Mouse (Mus musculus) neural tube, embryonic 12.5 days (tissue): ENCODE results near the gene Afap1. TPM values are rescaled to one million over a fixed set of nuclear protein-coding genes. Genes with fewer than 3 reads are reported as not detected.

Source experiments
- ATAC-seq: fragments of 200-750 bp; cut with Nextera tagmentation; 2 replicates; pipeline ENCODE4 v1.8.0; 2017; ENCODE audit warnings: low read depth, mild to moderate bottlenecking, moderate TSS enrichment, moderate library complexity; ENCODE audit not compliant: low FRiP score
- H3K27ac ChIP-seq: fragments of 300-500 bp; sonication (generic); 2 replicates; pipeline ENCODE4 v1.5.1; 2016
- H3K27me3 ChIP-seq: fragments of 300-500 bp; sonication (generic); replicated peaks from 2 replicates; pipeline ENCODE4 v1.6.1; 2016; ENCODE audit warnings: mild to moderate bottlenecking
- H3K36me3 ChIP-seq: fragments of 300-500 bp; sonication (generic); 2 replicates; pipeline ENCODE4 v1.6.1; 2016; ENCODE audit warnings: mild to moderate bottlenecking
- H3K4me1 ChIP-seq: fragments of 300-500 bp; sonication (generic); 2 replicates; pipeline ENCODE4 v1.6.1; 2016
- H3K4me2 ChIP-seq: fragments of 300-500 bp; sonication (generic); replicated peaks from 2 replicates; pipeline ENCODE4 v1.6.1; 2016; ENCODE audit warnings: mild to moderate bottlenecking
- H3K4me3 ChIP-seq: fragments of 300-500 bp; sonication (generic); 2 replicates; pipeline ENCODE4 v1.5.1; 2016
- H3K9ac ChIP-seq: fragments of 300-500 bp; sonication (generic); 2 replicates; pipeline ENCODE4 v1.6.1; 2016; ENCODE audit warnings: mild to moderate bottlenecking
- H3K9me3 ChIP-seq: fragments of 300-500 bp; sonication (generic); 2 replicates; pipeline ENCODE4 v1.6.1; 2016; ENCODE audit warnings: mild to moderate bottlenecking
- WGBS: fragments of 180-500 bp; shearing (Covaris S2); methylation state at CpG from one replicate; pipeline ENCODE4 v1.1.7; 2016; 5-methylcytosine and 5-hydroxymethylcytosine counted together
- polyA plus RNA-seq: library from polyadenylated mRNA; unstranded; fragments of >200 nt; fragmentation: Nextera tagmentation; extraction: Ambion mirVana; gene quantifications from 2 replicates; pipeline ENCODE4 v1.2.1, GENCODE M21; 2016

Gene Afap1
- polyA plus RNA-seq, 1 experiment from 2014 or later, result 91.9 TPM

- no peaks in the 10 kb centered on the region for H3K9me3 ChIP-seq
- H3K27ac ChIP-seq, result no peak overlapping the region
- H3K9ac ChIP-seq, result no peak overlapping the region
- H3K4me1 ChIP-seq, result no peaks in the 10 kb centered on the region
- no peak overlapping the region for H3K4me3 ChIP-seq
- WGBS, result 43% methylated on average over 8 of the region's 8 CpGs
- no peak for ATAC-seq
- H3K4me2 ChIP-seq, result no peak overlapping the region
- no peaks in the 10 kb centered on the region for H3K36me3 ChIP-seq
- H3K27me3 ChIP-seq, result no peaks in the 10 kb centered on the region
These were observed 140.7 kb downstream of the Afap1 start for GRCm38 (mm10) chr5:36033531-36034426.

DNA sequence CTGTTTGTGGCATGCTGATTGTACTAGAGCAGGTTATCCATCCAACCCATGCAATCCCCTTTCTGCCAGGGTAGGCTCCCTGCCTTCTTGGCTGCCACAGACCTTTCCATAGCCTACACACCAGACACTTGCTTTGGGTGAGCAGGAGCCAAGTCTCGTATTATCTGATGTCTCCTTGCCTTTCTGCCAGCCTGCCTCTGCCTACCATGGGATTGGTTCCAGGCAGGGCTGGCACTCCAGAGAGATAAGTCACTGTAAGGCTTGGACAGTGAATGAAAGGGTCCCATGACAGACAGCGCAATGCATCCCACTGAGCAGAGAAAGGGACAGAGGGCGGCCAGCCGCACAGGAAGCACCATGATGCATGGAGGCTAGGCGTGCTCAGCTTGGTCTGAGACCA lies 146.5 kb downstream of the Afap1 start:
- Histone ChIP-seq H3K9me3 (no peaks in the 10 kb centered on the region), H3K4me3 (no peak overlapping the region), H3K27ac (no peak overlapping the region), H3K4me1 (peaks cover 13% of the 10 kb centered on the region), H3K27me3 (no peaks in the 10 kb centered on the region), H3K36me3 (no peaks in the 10 kb centered on the region), H3K9ac (no peak overlapping the region), H3K4me2 (no peak overlapping the region)
- ATAC-seq, result no peak
- WGBS, result 90% methylated on average over 5 of the region's 5 CpGs

DNA sequence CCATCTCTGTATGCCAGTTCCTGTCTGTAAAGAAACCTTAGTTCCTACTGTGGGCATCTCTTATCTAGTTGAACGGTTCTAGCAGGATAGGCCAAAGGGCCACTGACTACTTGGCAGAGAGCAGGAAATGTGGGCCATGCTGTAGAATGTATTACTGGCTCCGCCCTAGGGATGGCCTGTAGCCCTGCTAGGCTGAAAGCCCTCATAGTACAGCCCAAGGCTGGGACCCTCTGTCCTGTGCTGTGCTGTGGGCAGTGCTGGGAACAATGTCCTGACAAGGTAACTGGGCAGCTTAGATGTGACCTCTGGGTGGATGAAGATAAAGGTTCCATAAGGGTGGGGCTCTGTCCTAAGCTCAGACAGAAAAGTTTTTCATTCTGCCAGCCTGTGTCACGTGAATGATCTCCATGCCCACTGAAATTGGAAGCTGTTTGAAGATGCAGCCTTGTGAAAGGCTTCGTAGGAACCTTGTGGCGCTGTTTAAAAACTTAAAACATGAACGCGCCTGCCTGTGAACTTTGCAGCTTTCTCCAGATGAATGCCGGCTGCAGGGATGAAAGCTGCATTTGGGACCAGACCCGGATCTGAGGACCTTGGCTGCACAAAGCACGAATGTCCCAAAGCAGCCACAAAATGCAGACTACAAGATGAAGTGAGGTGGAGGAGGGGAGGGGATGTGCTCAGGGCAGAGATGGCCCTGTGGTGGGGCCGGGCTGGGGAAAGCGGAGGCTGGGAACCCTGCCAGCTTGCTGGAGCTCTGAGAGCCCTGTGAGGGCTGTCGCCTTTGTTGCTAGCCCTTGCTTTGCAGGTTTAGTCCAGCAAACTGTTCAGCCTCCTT lies 147.5 kb downstream of the Afap1 start:
- Histone ChIP-seq H3K4me2 (no peak overlapping the region), H3K27ac (no peak overlapping the region), H3K27me3 (no peaks in the 10 kb centered on the region), H3K4me3 (no peak overlapping the region), H3K9ac (no peak overlapping the region), H3K9me3 (no peaks in the 10 kb centered on the region), H3K4me1 (peaks cover 13% of the 10 kb centered on the region), H3K36me3 (no peaks in the 10 kb centered on the region)
- 72% methylated on average over 13 of the region's 13 CpGs for WGBS
- ATAC-seq, result no peak

- Histone ChIP-seq H3K4me3 (no peak overlapping the region), H3K9me3 (no peaks in the 10 kb centered on the region), H3K4me2 (no peak overlapping the region), H3K27me3 (no peaks in the 10 kb centered on the region), H3K36me3 (no peaks in the 10 kb centered on the region), H3K9ac (no peak overlapping the region), H3K27ac (no peak overlapping the region), H3K4me1 (peaks cover 13% of the 10 kb centered on the region)
- no peak for ATAC-seq
These were observed 148.1 kb downstream of the Afap1 start for GRCm38 (mm10) chr5:36041236-36041562.

DNA sequence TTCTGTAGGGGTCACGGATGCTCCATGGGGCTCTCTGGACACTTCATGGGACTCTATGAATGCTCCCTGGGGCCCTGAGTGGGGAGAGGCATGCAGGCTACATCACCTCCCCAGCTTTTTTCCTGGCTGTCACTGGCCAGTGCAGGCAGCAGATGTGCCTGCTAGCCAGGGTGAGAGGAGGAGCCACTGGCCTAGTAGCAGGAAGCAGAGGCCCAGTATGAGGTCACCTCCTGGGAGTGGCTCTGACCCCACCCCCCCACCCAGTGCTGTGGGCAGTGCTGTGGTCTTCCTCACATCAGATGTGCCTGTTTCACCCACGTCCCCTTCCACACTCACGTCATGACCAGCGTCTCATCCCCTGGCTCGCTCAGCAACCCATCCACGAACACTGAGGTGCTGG lies 148.6 kb downstream of the Afap1 start:
- Histone ChIP-seq H3K9ac (no peak overlapping the region), H3K4me2 (no peak overlapping the region), H3K27me3 (no peaks in the 10 kb centered on the region), H3K9me3 (no peaks in the 10 kb centered on the region), H3K4me3 (no peak overlapping the region), H3K36me3 (no peaks in the 10 kb centered on the region), H3K27ac (no peak overlapping the region), H3K4me1 (peaks cover 13% of the 10 kb centered on the region)
- ATAC-seq, result no peak
- 89% methylated on average over 6 of the region's 6 CpGs for WGBS

DNA sequence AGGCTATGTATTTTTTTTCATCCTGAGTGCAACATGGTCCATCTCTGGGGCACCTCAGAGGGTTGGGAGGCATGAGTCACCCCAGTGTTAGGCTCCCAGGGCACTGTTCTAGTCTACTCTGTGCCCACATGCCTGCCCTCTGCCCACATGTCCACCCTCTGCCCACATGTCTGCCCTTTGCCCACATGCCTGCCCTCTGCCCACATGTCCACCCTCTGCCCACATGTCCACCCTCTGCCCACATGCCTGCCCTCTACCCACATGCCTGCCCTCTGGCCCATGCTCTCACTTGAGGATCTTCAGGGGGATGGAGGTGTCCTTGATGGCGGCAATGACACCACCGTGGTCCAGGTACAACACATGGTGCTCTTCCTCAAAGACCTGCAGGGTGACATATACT lies 150.0 kb downstream of the Afap1 start:
- Histone ChIP-seq H3K27ac (no peak overlapping the region), H3K4me3 (no peak overlapping the region), H3K9ac (no peak overlapping the region), H3K27me3 (no peaks in the 10 kb centered on the region), H3K4me1 (peaks cover 13% of the 10 kb centered on the region), H3K9me3 (no peaks in the 10 kb centered on the region), H3K36me3 (no peaks in the 10 kb centered on the region), H3K4me2 (no peak overlapping the region)
- WGBS, result 95% methylated on average over 2 of the region's 2 CpGs
- ATAC-seq, result no peak

Other genes with a start within 250 kb of the Afap1 start
- 8.7 and 9.5 TPM in 2 replicates for gene Htra3, start 213.5 kb upstream of the Afap1 start, polyA plus RNA-seq
- 3.4 and 3.6 TPM in 2 replicates for gene Sh3tc1, start 153.3 kb upstream of the Afap1 start, polyA plus RNA-seq
- gene Ablim2, start 135.4 kb upstream of the Afap1 start, polyA plus RNA-seq, result 3.0 and 4.4 TPM in 2 replicates